Mouse (Mus musculus) layer of hippocampus, adult 2 months (tissue): ENCODE results near the gene Ankdd1b. TPM values are rescaled to one million over a fixed set of nuclear protein-coding genes. Genes with fewer than 3 reads are reported as not detected.

ENCODE experiments used
- DNase-seq, 2 experiments: peaks; one replicate each; pipeline ENCODE4 v3.0.0; 2022; ENCODE audit warnings: low spot score in 2 of 2
- H3K27ac ChIP-seq: fragments of 200-600 bp; 2 replicates; pipeline ENCODE4 v1.8.1; 2022
- H3K4me3 ChIP-seq: fragments of 200-600 bp; 2 replicates; pipeline ENCODE4 v1.8.1; 2022; ENCODE audit warnings: mild to moderate bottlenecking
- CTCF ChIP-seq: fragments of 200-600 bp; conservative IDR thresholded peaks from 2 replicates; pipeline ENCODE4 v1.8.1; 2022; ENCODE audit warnings: antibody characterized with exemption, mild to moderate bottlenecking, moderate library complexity
- long read RNA-seq, 2 experiments: library from polyadenylated mRNA; stranded (forward); transcript quantifications; one replicate each; pipeline ENCODE4 v2.0.0; 2021; ENCODE audit warnings: borderline mapping rate in 2 of 2
- total RNA-seq, 2 experiments: library from RNA; stranded (reverse); gene quantifications; 2 replicates each; pipeline ENCODE4 v1.2.3; 2021

Gene Ankdd1b
- total RNA-seq, result under 1 TPM; 0.20 to 0.27 TPM
- long read RNA-seq, experiment 1, partial matches to known transcripts, result 0 of 18 reads
- long read RNA-seq, experiment 1, other reads (novel, unspliced or antisense), result 18 of 18 reads
- long read RNA-seq, experiment 2, partial matches to known transcripts, result 0 of 27 reads
- long read RNA-seq, experiment 2, other reads (novel, unspliced or antisense), result 27 of 27 reads

DNA sequence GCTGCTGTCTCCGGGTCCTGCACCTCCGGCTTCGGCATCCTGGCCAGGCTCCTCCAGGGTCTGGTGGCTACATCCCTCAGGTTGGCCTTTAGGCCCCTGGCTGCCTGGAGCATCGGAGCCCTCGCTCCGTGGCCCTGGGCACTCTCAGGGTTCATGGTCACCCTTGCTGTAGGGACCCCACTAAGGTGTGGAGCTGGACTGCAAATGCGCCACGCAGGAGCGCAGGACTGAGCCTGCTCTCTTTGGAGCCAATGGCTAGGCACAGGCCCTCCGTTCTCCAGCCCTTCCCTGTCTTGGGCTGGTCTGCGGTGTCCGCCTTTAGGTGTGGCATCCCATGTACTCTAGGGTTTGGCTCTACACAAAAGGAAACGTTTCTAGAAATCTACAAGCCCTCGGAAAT, at the start of gene Ankdd1b:
TSS of gene Ankdd1b (minus strand) at position 242 of the 400 bp plus-strand sequence.
- no peak within 1 kb of the TSS for H3K27ac ChIP-seq
- no peak within 1 kb of the TSS for H3K4me3 ChIP-seq
- no peak for TF ChIP-seq CTCF
- no peak for DNase-seq

DNA sequence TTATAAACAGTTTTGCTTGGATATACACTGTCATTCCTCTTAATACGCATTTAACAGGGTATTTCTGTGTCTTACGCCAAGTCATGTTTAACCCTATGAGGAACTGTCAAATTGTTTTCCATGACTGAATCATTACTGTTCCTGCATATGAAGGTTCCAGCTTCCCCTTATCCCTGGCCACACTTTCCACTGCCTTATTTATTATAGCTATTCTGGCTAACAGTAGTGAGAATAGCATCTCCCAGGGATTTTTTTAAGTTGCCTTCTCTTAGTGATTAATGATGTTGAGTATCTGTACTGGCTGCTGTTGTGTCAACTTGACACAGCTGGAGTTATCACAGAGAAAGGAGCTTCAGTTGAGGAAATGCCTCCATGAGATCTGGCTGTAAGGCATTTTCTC, 46.3 kb upstream of the Ankdd1b start:
- Histone ChIP-seq H3K27ac (no peak overlapping the region), H3K4me3 (no peak overlapping the region)
- no peak for DNase-seq
- TF ChIP-seq CTCF, result no peak

DNA sequence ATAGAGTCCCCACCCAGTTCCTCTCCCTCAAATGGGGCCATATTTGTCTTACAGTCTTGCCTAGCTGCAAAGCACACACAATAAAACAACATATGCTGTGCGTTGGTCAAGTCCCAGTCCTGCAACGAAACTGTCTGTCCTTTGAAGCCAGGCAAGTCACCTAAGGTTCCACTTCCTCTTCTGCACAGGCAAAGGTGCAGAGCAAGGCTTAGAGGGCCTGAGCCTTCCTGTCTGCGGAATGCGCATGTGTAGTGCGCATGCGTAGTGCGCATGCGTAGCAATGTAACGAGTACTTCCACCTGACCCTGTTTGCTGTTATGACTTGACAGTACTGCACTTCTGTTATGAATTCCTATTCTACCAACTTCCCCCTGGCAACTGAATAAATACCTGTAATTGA, 45.3 kb upstream of the Ankdd1b start:
- no peak for TF ChIP-seq CTCF
- no peak overlapping the region for H3K27ac ChIP-seq
- no peak for DNase-seq
- no peak overlapping the region for H3K4me3 ChIP-seq

DNA sequence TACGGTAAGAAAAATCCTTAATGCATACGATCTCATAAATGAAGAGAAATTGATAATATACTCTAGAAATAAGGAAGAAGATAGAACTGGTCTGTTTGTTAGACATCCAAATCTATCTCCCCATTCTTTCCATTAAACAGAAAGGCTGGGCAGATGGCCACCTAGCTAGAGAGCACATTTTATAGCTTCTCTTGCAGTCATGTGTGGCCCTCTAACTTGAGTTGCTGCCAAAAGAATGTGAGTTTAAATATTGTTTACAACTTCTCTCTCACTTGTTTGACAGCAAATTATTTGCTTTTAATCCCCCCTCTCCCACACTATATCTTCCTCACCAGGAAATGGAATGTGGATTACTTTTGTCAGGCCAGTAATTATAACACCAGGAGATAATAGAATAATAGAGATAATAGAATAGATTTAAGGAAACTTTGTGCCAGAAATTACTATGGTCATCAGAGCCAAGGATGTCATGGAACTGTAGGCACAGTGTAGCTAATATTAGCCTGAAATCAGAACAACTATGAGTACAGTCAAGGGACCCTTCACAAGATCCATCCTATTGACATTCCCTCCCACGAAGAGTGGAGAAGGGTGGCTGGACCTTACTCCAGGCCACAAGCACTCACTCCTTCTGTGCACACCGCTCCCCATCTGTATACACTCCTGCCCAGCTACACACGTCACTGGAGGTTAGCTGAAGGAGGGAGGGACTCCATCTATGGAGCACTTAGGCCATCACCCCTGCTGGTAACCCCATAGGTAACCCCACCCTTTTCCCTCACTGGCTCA, 43.4 kb upstream of the Ankdd1b start:
- Histone ChIP-seq H3K4me3 (no peak overlapping the region), H3K27ac (no peak overlapping the region)
- no peak for DNase-seq
- no peak for TF ChIP-seq CTCF

DNA sequence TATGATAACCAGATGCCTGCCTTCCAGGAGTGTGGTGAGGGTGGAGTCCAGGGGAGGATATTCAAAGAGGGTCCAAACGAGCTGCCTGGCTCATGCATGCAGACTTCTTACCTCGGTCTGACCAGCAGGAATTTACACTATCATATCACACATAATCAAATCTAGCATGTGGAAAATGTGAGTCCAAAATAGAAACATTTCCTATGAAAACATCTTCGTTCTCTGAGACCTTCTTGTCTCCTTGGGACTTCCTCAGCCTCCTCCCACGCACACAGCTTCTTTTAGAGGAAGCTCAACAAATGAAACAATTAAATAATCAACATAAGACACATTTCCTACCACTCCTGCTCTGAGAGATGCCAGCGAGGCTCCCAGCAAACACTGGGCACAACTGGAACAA, 40.9 kb upstream of the Ankdd1b start:
- H3K27ac ChIP-seq, result peak overlapping the region; percentile 68
- TF ChIP-seq CTCF, result no peak
- H3K4me3 ChIP-seq, result no peak overlapping the region
- DNase-seq, result no peak

DNA sequence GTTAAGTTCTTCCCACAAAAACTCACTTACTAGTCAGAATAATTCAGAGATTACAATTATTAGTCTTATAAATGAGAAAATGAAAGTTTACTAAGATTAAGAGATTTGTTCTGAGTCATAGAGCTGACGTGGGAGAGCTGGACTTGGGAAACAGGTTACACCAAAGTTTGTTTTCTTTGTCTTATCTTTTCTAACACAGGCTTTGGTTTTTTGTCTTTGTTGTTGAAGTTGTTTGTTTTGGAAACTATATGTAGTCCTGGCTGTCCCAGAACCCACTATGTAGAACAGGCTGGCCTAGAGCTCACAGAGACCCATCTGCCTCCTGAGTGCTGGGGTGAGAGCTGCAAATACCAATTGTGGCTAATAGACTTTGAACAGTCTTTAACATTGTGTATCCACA, 40.3 kb upstream of the Ankdd1b start:
- no peak for TF ChIP-seq CTCF
- Histone ChIP-seq H3K27ac (peak overlapping the region; percentile 68), H3K4me3 (no peak overlapping the region)
- DNase-seq, result no peak

DNA sequence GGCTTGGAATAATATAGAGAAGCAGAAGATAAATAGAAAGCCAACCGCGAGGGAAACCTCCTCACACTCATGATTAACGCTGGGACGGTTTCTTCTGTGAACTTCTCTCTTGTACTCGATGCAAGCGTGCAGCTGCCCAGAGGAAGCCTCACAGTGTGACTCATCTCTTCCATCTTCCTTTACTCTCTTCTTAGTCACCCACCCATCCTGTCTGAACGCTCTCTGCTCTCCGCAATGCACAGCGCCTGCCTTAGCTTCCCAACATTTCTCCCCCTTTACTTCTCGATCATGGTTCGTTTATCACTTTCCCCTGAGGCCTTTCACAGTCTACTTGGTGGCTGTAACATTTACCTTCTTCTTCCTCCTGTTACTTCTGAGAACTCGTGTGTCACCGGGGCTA, 39.6 kb upstream of the Ankdd1b start:
- no peak overlapping the region for H3K4me3 ChIP-seq
- no peak for DNase-seq
- peak overlapping the region; percentile 63 for H3K27ac ChIP-seq
- no peak for TF ChIP-seq CTCF

DNA sequence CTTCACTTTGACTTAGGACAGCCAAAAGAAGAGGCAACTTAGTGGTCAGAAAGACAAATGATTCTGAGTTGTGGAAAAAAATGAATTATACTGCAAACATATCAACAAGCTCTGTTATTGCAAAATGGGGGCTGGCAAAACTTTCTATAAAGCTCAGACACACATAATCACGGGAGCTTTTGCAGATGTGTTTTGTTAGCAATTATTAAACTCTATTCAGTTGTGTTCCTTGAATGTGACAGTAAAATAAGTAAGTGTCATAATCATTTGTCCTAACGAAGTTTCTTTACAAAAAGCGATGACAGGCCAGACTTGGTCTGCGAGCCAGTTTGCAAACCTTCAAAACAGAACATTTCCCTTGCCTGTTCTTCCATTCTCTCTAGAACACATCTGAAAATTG, 36.5 kb upstream of the Ankdd1b start:
- DNase-seq, result no peak
- Histone ChIP-seq H3K4me3 (no peak overlapping the region), H3K27ac (no peak overlapping the region)
- no peak for TF ChIP-seq CTCF

DNA sequence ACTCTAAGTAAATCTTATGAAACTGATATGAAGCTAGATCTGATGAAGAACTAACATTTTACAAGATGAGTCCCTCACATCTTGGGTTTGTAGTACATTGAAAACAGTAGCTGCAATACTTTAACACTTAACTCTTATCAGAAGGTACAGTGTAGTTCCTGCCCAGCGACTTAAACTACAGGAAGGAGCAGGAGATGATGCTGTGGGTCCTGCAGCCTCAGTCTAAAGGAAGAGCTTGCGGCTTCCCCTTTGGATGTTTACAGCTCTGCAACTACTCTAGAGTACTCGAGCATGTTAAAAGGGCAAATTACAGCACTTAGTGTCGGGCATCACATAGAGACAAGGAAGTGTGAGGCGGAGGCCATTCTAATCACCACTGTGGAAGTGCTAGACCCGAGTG, 35.3 kb upstream of the Ankdd1b start:
- Histone ChIP-seq H3K4me3 (no peak overlapping the region), H3K27ac (no peak overlapping the region)
- no peak for TF ChIP-seq CTCF
- DNase-seq, result no peak

DNA sequence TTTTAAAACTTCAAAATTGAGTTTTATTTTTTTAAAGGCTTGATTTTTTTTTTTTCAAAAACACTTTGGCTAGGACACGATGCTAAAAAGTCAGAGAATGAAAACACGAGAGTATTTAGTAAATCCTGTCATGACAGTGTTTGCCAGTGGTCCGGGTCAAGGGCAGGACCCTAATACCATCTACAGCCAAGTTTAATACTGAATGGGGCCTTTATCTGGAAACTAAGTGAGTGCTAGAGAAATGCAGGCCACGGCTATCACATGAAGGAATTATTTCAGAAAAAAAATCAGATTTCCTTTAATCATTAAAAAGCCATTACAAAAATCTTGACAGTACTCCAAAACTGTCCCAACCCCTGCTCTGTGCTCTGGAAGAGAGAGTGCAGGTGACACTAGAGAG, 34.7 kb upstream of the Ankdd1b start:
- TF ChIP-seq CTCF, result no peak
- Histone ChIP-seq H3K4me3 (no peak overlapping the region), H3K27ac (no peak overlapping the region)
- no peak for DNase-seq

DNA sequence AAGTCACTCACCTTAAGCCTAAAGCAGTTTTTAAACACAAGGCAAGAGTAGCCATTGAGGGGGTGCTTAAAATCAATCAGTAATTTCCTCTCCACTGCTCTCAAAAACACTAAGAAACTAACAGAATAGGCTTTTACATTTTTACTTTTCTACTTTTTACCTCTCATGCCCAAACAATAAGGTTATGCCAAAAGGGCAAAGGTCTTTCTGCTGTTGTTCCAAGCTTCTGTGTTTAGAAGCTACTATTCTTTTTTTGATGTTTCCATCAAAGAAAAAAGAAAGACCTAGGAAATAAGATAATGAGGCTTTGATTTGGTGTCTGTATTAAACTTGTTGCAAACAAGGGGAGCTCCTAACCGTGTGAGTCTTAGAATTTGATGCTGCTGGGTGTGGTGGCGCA, 28.9 kb upstream of the Ankdd1b start:
- no peak for DNase-seq
- no peak for TF ChIP-seq CTCF
- no peak overlapping the region for H3K4me3 ChIP-seq
- H3K27ac ChIP-seq, result peak overlapping the region; percentile 68; the same call in 1 of the 2 replicates

DNA sequence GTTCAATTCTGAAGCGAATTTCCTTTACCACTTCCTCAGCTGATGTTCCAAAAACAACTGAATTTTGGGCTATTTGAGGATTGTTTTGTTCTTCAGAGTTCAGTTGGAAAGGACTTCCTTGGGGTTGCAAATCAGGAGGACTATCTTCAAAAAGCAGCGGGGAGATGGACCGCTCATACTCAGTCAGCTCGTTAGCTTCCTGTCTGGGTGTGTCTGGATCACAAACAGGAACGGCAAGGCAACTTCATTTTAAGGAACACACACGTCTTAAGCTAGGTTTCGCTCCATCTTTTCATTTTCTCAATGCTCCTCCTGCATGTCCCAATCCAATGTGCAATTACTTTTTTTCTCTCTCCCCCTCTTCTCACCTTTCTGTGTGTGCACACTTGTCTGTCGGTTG, 25.6 kb upstream of the Ankdd1b start:
- DNase-seq, result no peak
- TF ChIP-seq CTCF, result no peak
- Histone ChIP-seq H3K27ac (peak overlapping the region; percentile 59), H3K4me3 (no peak overlapping the region)

DNA sequence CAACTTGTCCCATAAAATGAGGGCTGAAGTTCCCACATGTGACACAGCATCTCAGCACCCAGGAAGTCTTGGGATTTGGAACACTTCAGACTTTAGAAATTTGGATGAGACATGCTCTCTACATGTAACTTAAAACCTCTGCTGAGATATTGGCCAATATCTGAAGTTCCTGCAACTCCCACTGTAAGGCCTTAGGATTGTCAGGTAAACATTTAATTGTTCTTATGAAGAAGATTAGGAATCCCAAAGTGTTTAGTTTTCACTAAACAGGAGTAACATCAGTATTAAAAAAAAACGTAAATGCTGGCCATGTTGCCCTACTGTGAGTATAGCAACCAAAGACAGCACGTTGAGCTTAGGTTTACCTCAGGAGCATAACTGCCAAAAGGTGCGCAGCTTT, 19.4 kb upstream of the Ankdd1b start, which contains the start of gene Gm17622:
TSS of gene Gm17622 (plus strand) at position 301 of the 400 bp plus-strand sequence.
- no peak for DNase-seq
- no peak within 1 kb of the TSS for H3K27ac ChIP-seq
- TF ChIP-seq CTCF, result no peak
- H3K4me3 ChIP-seq, result no peak within 1 kb of the TSS

DNA sequence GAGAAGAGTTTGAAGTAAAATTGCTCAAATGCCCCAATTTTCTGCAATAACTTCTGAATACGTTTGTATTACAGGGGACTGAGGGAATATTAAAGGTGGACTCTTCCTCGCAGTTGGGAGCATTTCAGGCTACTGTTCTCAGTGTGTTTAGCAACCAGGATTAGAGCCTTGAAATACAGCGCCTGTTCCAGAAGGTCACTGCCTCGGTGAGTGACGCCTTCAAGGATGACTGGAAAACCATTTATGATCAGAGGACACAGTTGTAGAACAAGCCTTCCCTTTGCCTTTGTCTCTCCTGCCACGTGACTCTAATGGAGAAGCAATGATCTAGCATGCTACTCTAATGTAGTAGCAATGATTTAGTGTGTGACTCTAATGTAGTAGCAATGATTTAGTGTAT, 17.0 kb upstream of the Ankdd1b start:
- H3K4me3 ChIP-seq, result no peak overlapping the region
- TF ChIP-seq CTCF, result no peak
- no peak for DNase-seq
- no peak overlapping the region for H3K27ac ChIP-seq

DNA sequence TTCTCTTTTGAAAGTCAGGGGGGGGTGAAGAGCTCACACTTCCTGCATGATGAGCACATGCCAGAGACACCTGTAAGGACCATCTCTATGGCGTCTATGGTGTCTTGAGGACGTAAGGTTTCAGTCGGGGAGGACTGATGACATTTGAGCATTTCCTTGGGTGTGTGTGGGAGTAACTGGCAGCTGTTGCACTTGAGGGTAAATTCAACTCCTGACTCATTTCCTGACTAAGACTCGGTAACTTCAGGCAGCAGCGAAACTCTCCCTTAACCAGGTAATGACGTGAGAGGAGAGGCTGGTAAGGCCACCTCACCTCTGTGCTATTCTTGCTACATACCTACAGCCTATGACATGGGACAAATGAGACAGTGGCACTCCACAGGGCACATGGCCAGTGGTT, 16.2 kb upstream of the Ankdd1b start:
- no peak for DNase-seq
- no peak overlapping the region for H3K4me3 ChIP-seq
- TF ChIP-seq CTCF, result no peak
- no peak overlapping the region for H3K27ac ChIP-seq
